ENCODE assay signal across 9 mouse cellular contexts in genomic region chr11:11974591-11975255, GRCm38 (mm10).
DNase-seq lines count a peak whose midpoint lies in the region; ATAC-seq and TF ChIP-seq lines count a peak whose summit lies in the region.
"Had no signal": no experiment of that assay in that cellular context is flagged by ENCODE, and none has a peak within 500 bp of the region (broad histone marks: within the 10 kb centered on the region; RNA-seq: fewer than 3 reads in every experiment).

No protein-coding gene starts in this region.

- no peak overlapping the region for H3K4me3 ChIP-seq in embryonic facial prominence, embryonic 11.5 days (ENCODE audit: low read depth, low read length)
- H3K4me3 ChIP-seq in embryonic facial prominence, embryonic 10.5 days, result no peak overlapping the region
- no peak overlapping the region for H3K4me3 ChIP-seq in myocyte
- H3K4me3 ChIP-seq: limb, embryonic 13.5 days had no signal

- TF ChIP-seq POLR2A in brain, embryonic 14.5 days (IDR thresholded peaks at IDR 0.05; ENCODE audit: borderline replicate concordance, extremely low read depth, insufficient read depth, insufficient read length, poor library complexity, severe bottlenecking), result no peak
- TF ChIP-seq POLR2A in myocyte (IDR thresholded peaks at IDR 0.05; ENCODE audit: insufficient read length, low read depth), result no peak

- no peak; the same call in 1 of the 2 replicates for ATAC-seq in embryonic facial prominence, embryonic 11.5 days (replicated peaks; ENCODE audit: insufficient number of reproducible peaks, low FRiP score, low TSS enrichment, low read depth)
- ATAC-seq in hematopoietic stem cell, adult 5-6 weeks (replicated peaks in 1 of 2; ENCODE audit: insufficient read depth in 1 of 2, low FRiP score in 2 of 2, low TSS enrichment in 1 of 2, low read depth in 1 of 2, poor library complexity in 2 of 2, severe bottlenecking in 2 of 2), result peak; percentile 55 to 63; a peak in 3 of 4 replicates

- H3ac ChIP-seq in myocyte (ENCODE audit: control insufficient read depth, insufficient read length), result no peak overlapping the region

- no peaks in the 10 kb centered on the region for H3K27me3 ChIP-seq in embryonic facial prominence, embryonic 11.5 days (ENCODE audit: control insufficient read depth, insufficient read depth, low read length)
- H3K27me3 ChIP-seq in embryonic facial prominence, embryonic 10.5 days (replicated peaks; ENCODE audit: low read depth, poor library complexity, severe bottlenecking), result no peaks in the 10 kb centered on the region
- H3K27me3 ChIP-seq in myocyte (ENCODE audit: control insufficient read depth, insufficient read depth, insufficient read length), result no peaks in the 10 kb centered on the region
- H3K27me3 ChIP-seq: limb, embryonic 13.5 days had no signal

- H3K9me3 ChIP-seq in embryonic facial prominence, embryonic 11.5 days (replicated peaks; ENCODE audit: control insufficient read depth, low read length), result no peaks in the 10 kb centered on the region
- no peaks in the 10 kb centered on the region for H3K9me3 ChIP-seq in embryonic facial prominence, embryonic 10.5 days
- H3K9me3 ChIP-seq: limb, embryonic 13.5 days had no signal

- no peaks in the 10 kb centered on the region for H3K4me1 ChIP-seq in embryonic facial prominence, embryonic 11.5 days (ENCODE audit: control insufficient read depth, insufficient read depth, low read length)
- peaks cover 7% of the 10 kb centered on the region; the same call in 1 of the 2 replicates for H3K4me1 ChIP-seq in embryonic facial prominence, embryonic 10.5 days

- DNase-seq in embryonic facial prominence, embryonic 11.5 days (ENCODE audit: low spot score), result peak; percentile 70
- DNase-seq in embryonic facial prominence, embryonic 10.5 days (ENCODE audit: low spot score), result no peak
- peak; percentile 71 for DNase-seq in A20 (ENCODE audit: low read depth, low spot score)
- DNase-seq in brain, embryonic 14.5 days (ENCODE audit: low read depth), result peak; percentile 83
- peak; percentile 5 for DNase-seq in layer of hippocampus, adult 9-10 months (ENCODE audit: low spot score)
- no peak for DNase-seq in gastrocnemius, postnatal 4 days (ENCODE audit: low spot score in 2 of 2)

- no peaks in the 10 kb centered on the region; the same call in none of the 2 replicates for H3K36me3 ChIP-seq in embryonic facial prominence, embryonic 11.5 days (replicated peaks; ENCODE audit: control insufficient read depth, insufficient read depth, low read depth, low read length)
- H3K36me3 ChIP-seq in embryonic facial prominence, embryonic 10.5 days (replicated peaks), result peaks cover 69% of the 10 kb centered on the region
- H3K36me3 ChIP-seq in myocyte (ENCODE audit: control insufficient read depth, insufficient read depth), result no peaks in the 10 kb centered on the region

- peak; percentile 56 for TF ChIP-seq CTCF in brain, embryonic 14.5 days (IDR thresholded peaks at IDR 0.05; ENCODE audit: borderline replicate concordance, extremely low read depth, insufficient read depth, insufficient read length)

- WGBS in embryonic facial prominence, embryonic 11.5 days, result 45% methylated on average over 10 of the region's 10 CpGs
- WGBS in embryonic facial prominence, embryonic 10.5 days, result 47% methylated on average over 10 of the region's 10 CpGs

- H3K9ac ChIP-seq in embryonic facial prominence, embryonic 11.5 days (replicated peaks; ENCODE audit: low read length), result no peak overlapping the region
- H3K9ac ChIP-seq: limb, embryonic 13.5 days had no signal

- no peak overlapping the region for H3K27ac ChIP-seq in embryonic facial prominence, embryonic 11.5 days (replicated peaks; ENCODE audit: low read depth, low read length)
- no peak overlapping the region for H3K27ac ChIP-seq in embryonic facial prominence, embryonic 10.5 days (replicated peaks)
- H3K27ac ChIP-seq: limb, embryonic 13.5 days had no signal

- H3K4me2 ChIP-seq in embryonic facial prominence, embryonic 11.5 days (ENCODE audit: low read depth, low read length), result no peak overlapping the region
- peak overlapping the region; percentile 54 for H3K4me2 ChIP-seq in myocyte (ENCODE audit: low read depth)
- H3K4me2 ChIP-seq: limb, embryonic 13.5 days had no signal

- no peaks in the 10 kb centered on the region for H3K79me2 ChIP-seq in myocyte (ENCODE audit: control insufficient read depth, insufficient read depth)

TF ChIP-seq in myocyte, 11 proteins besides CTCF, POLR2A, EP300 and RAD21:
- TF ChIP-seq MAX (IDR thresholded peaks at IDR 0.05; ENCODE audit: low read depth) (peak; percentile 22), REST (IDR thresholded peaks at IDR 0.05; ENCODE audit: insufficient read depth, insufficient read length) (no peak)

Comparison
In these comparisons a context has a peak if more than half of its experiments do, and no peak if none do; other contexts are left out.
1. DNase-seq: peak in embryonic facial prominence, embryonic 11.5 days (single experiment), A20 (single experiment), brain, embryonic 14.5 days (single experiment) and layer of hippocampus, adult 9-10 months (single experiment); none in embryonic facial prominence, embryonic 10.5 days (single experiment) and gastrocnemius, postnatal 4 days (0 of 2).